ENCODE assay signal across 8 mouse cellular contexts in the genomic region with DNA sequence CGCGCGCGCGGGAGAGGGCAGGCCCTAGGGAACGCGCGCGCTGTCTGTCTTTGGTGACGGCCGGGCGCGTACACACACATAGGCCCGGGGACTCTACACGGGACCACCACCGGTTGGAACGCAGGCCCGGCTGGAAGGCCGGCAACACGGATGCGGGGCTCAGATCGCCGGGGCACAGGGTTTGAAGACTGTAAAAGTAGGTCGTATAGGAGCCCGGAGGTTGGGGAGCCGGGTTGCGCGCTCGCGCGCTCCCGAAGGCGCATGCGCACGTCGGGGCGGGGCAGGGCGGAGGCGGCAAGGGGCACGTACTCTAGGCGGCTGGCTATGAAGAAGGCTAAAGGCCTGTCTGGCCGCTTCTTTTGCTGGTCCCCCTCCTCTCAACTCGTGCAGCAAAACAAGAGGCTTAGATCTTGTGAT. TPM values are rescaled to one million over a fixed set of nuclear protein-coding genes. Genes with fewer than 3 reads are reported as not detected.
DNase-seq lines count a peak whose midpoint lies in the region; ATAC-seq and TF ChIP-seq lines count a peak whose summit lies in the region.

No protein-coding gene starts in this region.

- H3K4me2 ChIP-seq in embryonic facial prominence, embryonic 15.5 days (replicated peaks): peak overlapping the region; percentile 70
- peak overlapping the region; percentile 90 for H3K4me2 ChIP-seq in kidney, embryonic 15.5 days
- H3K4me2 ChIP-seq in stomach, embryonic 14.5 days (replicated peaks; ENCODE audit: low read depth, low read length): peak overlapping the region; percentile 80

- WGBS in bone marrow, adult 2 months: under 1% methylated on average over 43 of the region's 43 CpGs
- WGBS in embryonic facial prominence, embryonic 15.5 days: under 1% methylated on average over 43 of the region's 43 CpGs
- under 1% methylated on average over 43 of the region's 43 CpGs for WGBS in kidney, embryonic 15.5 days
- under 1% methylated on average over 43 of the region's 43 CpGs for WGBS in stomach, embryonic 14.5 days

- H3K27me3 ChIP-seq in embryonic facial prominence, embryonic 15.5 days: no peaks in the 10 kb centered on the region
- H3K27me3 ChIP-seq in kidney, embryonic 15.5 days: no peaks in the 10 kb centered on the region
- no peaks in the 10 kb centered on the region for H3K27me3 ChIP-seq in stomach, embryonic 14.5 days (ENCODE audit: control insufficient read depth, insufficient read depth, low read length)

- TF ChIP-seq POLR2A in bone marrow, adult 2 months (IDR thresholded peaks at IDR 0.05; ENCODE audit: borderline replicate concordance, control insufficient read depth, low read depth, low read length): peak; percentile 77; the same call in 1 of the 2 replicates

- H3K9me3 ChIP-seq in embryonic facial prominence, embryonic 15.5 days (replicated peaks): no peaks in the 10 kb centered on the region
- H3K9me3 ChIP-seq in kidney, embryonic 15.5 days (replicated peaks): no peaks in the 10 kb centered on the region
- H3K9me3 ChIP-seq in stomach, embryonic 14.5 days (ENCODE audit: control insufficient read depth, low read depth, low read length): no peaks in the 10 kb centered on the region

- H3K27ac ChIP-seq in bone marrow, adult 2 months (ENCODE audit: control insufficient read depth, insufficient read depth, low read depth, low read length, poor library complexity): peak overlapping the region; percentile 99
- peak overlapping the region; percentile 99 for H3K27ac ChIP-seq in embryonic facial prominence, embryonic 15.5 days (replicated peaks)
- peak overlapping the region; percentile 99 for H3K27ac ChIP-seq in kidney, embryonic 15.5 days
- H3K27ac ChIP-seq in stomach, embryonic 14.5 days (ENCODE audit: low read length): peak overlapping the region; percentile 98

- no peak for TF ChIP-seq CTCF in bone marrow, adult 2 months (IDR thresholded peaks at IDR 0.05; ENCODE audit: control insufficient read depth, insufficient read depth, low read length)

- peaks cover 3% of the 10 kb centered on the region; the same call in 1 of the 2 replicates for H3K4me1 ChIP-seq in bone marrow, adult 2 months (ENCODE audit: control insufficient read depth, insufficient read depth, low read length)
- peaks cover 26% of the 10 kb centered on the region for H3K4me1 ChIP-seq in embryonic facial prominence, embryonic 15.5 days
- H3K4me1 ChIP-seq in kidney, embryonic 15.5 days: peaks cover 24% of the 10 kb centered on the region
- peaks cover 11% of the 10 kb centered on the region; the same call in 1 of the 2 replicates for H3K4me1 ChIP-seq in stomach, embryonic 14.5 days (ENCODE audit: control insufficient read depth, insufficient read depth, low read length)

- peak; percentile 95 for DNase-seq in A20 (ENCODE audit: low read depth, low spot score)
- peak; percentile 96 for DNase-seq in heart, adult 9 months (ENCODE audit: low spot score in 2 of 2)
- peak; percentile 94 for DNase-seq in liver
- peak; percentile 96 for DNase-seq in naive thymus-derived CD4-positive, alpha-beta T cell, adult 2 months (ENCODE audit: low read depth)

- H3K9ac ChIP-seq in embryonic facial prominence, embryonic 15.5 days: peak overlapping the region; percentile 99
- peak overlapping the region; percentile 100 for H3K9ac ChIP-seq in kidney, embryonic 15.5 days
- H3K9ac ChIP-seq in stomach, embryonic 14.5 days (replicated peaks; ENCODE audit: low read depth, low read length): peak overlapping the region; percentile 99

- H3K36me3 ChIP-seq in embryonic facial prominence, embryonic 15.5 days: peaks cover 39% of the 10 kb centered on the region
- H3K36me3 ChIP-seq in kidney, embryonic 15.5 days: peaks cover 62% of the 10 kb centered on the region
- H3K36me3 ChIP-seq in stomach, embryonic 14.5 days (ENCODE audit: control insufficient read depth, insufficient read depth, low read length): peaks cover 36% of the 10 kb centered on the region

- peak; percentile 75 for ATAC-seq in embryonic facial prominence, embryonic 15.5 days (ENCODE audit: insufficient number of reproducible peaks, low FRiP score, low TSS enrichment, low read depth)
- ATAC-seq in kidney, embryonic 15.5 days (replicated peaks; ENCODE audit: low FRiP score): peak; percentile 71
- peak; percentile 61 for ATAC-seq in stomach, embryonic 14.5 days (ENCODE audit: insufficient number of reproducible peaks, insufficient read depth, low FRiP score, low read depth)

- H3K4me3 ChIP-seq in bone marrow, adult 2 months (replicated peaks; ENCODE audit: control insufficient read depth, low read depth, low read length): peak overlapping the region; percentile 97
- H3K4me3 ChIP-seq in embryonic facial prominence, embryonic 15.5 days (replicated peaks): peak overlapping the region; percentile 89
- peak overlapping the region; percentile 93 for H3K4me3 ChIP-seq in kidney, embryonic 15.5 days (replicated peaks)
- peak overlapping the region; percentile 95 for H3K4me3 ChIP-seq in stomach, embryonic 14.5 days (ENCODE audit: low read depth, low read length)

RNA-seq across cellular contexts. Expression of a gene that starts 0.8 kb away (rescaled TPM):
- polyA plus RNA-seq in bone marrow, adult 2 months (2011; ENCODE audit: insufficient read depth, insufficient read length, low replicate concordance, missing spikeins): 88.9 and 89.6 TPM in 2 replicates
- polyA plus RNA-seq in embryonic facial prominence, embryonic 15.5 days (2015; fragmentation: Nextera tagmentation; extraction: Ambion mirVana): 23.3 and 25.0 TPM in 2 replicates
- 25.0 and 25.3 TPM in 2 replicates for polyA plus RNA-seq in kidney, embryonic 15.5 days (2015; fragmentation: Nextera tagmentation; extraction: Ambion mirVana)
- 21.4 and 29.1 TPM in 2 replicates for polyA plus RNA-seq in stomach, embryonic 14.5 days (2014; fragmentation: Nextera tagmentation; extraction: Ambion mirVana)

RNA-seq across cellular contexts. Expression of a gene that starts 13.5 kb away (rescaled TPM):
- 9.2 and 42.2 TPM in 2 replicates for polyA plus RNA-seq in bone marrow, adult 2 months (2011; ENCODE audit: insufficient read depth, insufficient read length, low replicate concordance, missing spikeins)
- not detected in 2 replicates for polyA plus RNA-seq in embryonic facial prominence, embryonic 15.5 days (2015; fragmentation: Nextera tagmentation; extraction: Ambion mirVana)
- not detected in 2 replicates for polyA plus RNA-seq in kidney, embryonic 15.5 days (2015; fragmentation: Nextera tagmentation; extraction: Ambion mirVana)
- polyA plus RNA-seq in stomach, embryonic 14.5 days (2014; fragmentation: Nextera tagmentation; extraction: Ambion mirVana): not detected in 2 replicates

RNA-seq across cellular contexts. Expression of a gene that starts 15.9 kb away (rescaled TPM):
- 0.81 and 4.2 TPM in 2 replicates for polyA plus RNA-seq in bone marrow, adult 2 months (2011; ENCODE audit: insufficient read depth, insufficient read length, low replicate concordance, missing spikeins)
- polyA plus RNA-seq in embryonic facial prominence, embryonic 15.5 days (2015; fragmentation: Nextera tagmentation; extraction: Ambion mirVana): 40.8 and 47.2 TPM in 2 replicates
- polyA plus RNA-seq in kidney, embryonic 15.5 days (2015; fragmentation: Nextera tagmentation; extraction: Ambion mirVana): 62.7 and 62.8 TPM in 2 replicates
- 70.5 and 79.5 TPM in 2 replicates for polyA plus RNA-seq in stomach, embryonic 14.5 days (2014; fragmentation: Nextera tagmentation; extraction: Ambion mirVana)

RNA-seq across cellular contexts. Expression of a gene that starts 16.2 kb away (rescaled TPM):
- 0.75 TPM in 1 of 2 replicates, not detected in the other for polyA plus RNA-seq in bone marrow, adult 2 months (2011; ENCODE audit: insufficient read depth, insufficient read length, low replicate concordance, missing spikeins)
- 3.3 and 4.8 TPM in 2 replicates for polyA plus RNA-seq in embryonic facial prominence, embryonic 15.5 days (2015; fragmentation: Nextera tagmentation; extraction: Ambion mirVana)
- 5.8 and 6.8 TPM in 2 replicates for polyA plus RNA-seq in kidney, embryonic 15.5 days (2015; fragmentation: Nextera tagmentation; extraction: Ambion mirVana)
- polyA plus RNA-seq in stomach, embryonic 14.5 days (2014; fragmentation: Nextera tagmentation; extraction: Ambion mirVana): 6.4 and 7.1 TPM in 2 replicates

RNA-seq across cellular contexts. Expression of a gene that starts 32.9 kb away (rescaled TPM):
- polyA plus RNA-seq in bone marrow, adult 2 months (2011; ENCODE audit: insufficient read depth, insufficient read length, low replicate concordance, missing spikeins): not detected in 2 replicates
- 0.93 TPM in 1 of 2 replicates, not detected in the other for polyA plus RNA-seq in embryonic facial prominence, embryonic 15.5 days (2015; fragmentation: Nextera tagmentation; extraction: Ambion mirVana)
- not detected in 2 replicates for polyA plus RNA-seq in kidney, embryonic 15.5 days (2015; fragmentation: Nextera tagmentation; extraction: Ambion mirVana)
- polyA plus RNA-seq in stomach, embryonic 14.5 days (2014; fragmentation: Nextera tagmentation; extraction: Ambion mirVana): not detected in 2 replicates

Comparison
In these comparisons a context has a peak if more than half of its experiments do, and no peak if none do; other contexts are left out.
1. Peak in every context shown above with its lines: DNase-seq, ATAC-seq, H3K4me3 ChIP-seq and H3K27ac ChIP-seq.